Mouse (Mus musculus): ENCODE measurements around the gene Hist2h2aa2.
A peak's percentile ranks its signal among the peaks of the same experiment; 100 is the strongest.
"Not testable (repeated sequence)": the region's sequence is repeated elsewhere in the genome, so short reads cannot be mapped to it uniquely, and the experiment has no call there.

The Hist2h2aa2 gene

DNA sequence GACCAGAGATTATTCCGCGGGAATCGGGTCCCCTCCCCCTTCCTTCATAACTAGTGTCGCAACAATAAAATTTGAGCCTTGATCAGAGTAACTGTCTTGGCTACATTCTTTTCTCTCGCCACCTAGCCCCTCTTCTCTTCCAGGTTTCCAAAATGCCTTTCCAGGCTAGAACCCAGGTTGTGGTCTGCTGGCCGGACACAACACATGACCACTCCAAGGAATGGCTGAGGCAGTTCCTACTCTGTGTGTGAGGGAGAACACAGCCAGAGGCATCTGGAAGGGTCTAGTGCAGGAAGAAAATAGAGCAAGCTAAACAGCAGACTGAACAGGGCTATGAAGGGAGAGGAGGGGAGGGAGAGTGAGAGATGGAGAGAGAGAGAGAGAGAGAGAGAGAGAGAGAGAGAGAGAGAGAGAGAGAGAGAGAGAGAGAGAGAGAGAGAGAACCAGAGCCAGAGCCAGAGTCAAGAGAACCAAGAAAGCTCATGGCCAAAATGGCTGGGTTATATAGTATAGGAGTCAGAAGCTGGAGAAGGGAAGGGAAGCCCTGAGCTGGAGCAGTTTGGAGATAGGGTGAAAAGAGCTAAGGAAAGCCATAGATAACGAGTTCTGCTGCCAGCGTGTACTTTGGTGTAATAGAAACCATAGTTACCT is 41.4 kb downstream of the Hist2h2aa2 start:
- not testable (repeated sequence) for DNase-seq (ENCODE audit: low spot score in 2 of 2)

GRCm38 (mm10) chr3:96198181-96198580 is 41.9 kb downstream of the Hist2h2aa2 start:
- DNase-seq (ENCODE audit: low spot score in 2 of 2), result peak; percentile 71

DNA sequence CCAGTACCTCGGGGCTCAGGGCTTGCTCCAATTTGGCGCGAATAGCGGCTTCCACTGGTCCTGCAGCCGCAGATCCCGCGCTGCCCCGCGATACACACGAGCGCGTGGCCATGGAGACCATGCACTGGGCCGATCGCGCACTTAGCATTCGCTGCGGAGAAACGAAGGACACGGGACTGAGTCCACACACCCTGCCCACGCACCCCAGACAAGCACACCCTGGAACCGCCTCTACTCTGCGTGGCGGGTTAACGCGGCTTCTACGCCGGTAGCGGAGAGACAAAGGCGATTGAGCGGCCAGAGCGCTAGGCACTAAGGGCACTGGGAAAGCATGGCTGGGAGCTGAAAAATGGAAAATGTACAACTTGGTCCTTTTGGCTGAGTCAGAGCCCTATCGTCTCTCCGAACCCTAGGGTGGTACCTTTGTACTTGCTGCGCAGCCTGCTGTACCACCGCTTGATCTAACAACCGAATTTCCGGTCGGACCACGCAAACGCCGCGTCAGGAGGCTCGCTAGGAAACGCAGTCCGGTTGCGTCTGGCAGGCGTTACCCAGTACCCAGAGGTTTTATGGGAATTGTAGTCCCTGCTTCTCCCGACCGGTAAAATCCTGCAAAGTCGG is 42.8 kb downstream of the Hist2h2aa2 start:
- DNase-seq (ENCODE audit: low spot score in 2 of 2), result peak; percentile 86 to 87

GRCm38 (mm10) chr3:96196437-96197128 is 43.5 kb downstream of the Hist2h2aa2 start:
- DNase-seq (ENCODE audit: low spot score in 2 of 2), result no peak

GRCm38 (mm10) chr3:96195616-96196313 is 44.3 kb downstream of the Hist2h2aa2 start:
- DNase-seq (ENCODE audit: low spot score in 2 of 2), result no peak

- no peak for DNase-seq (ENCODE audit: low spot score in 2 of 2)
These were observed 45.1 kb downstream of the Hist2h2aa2 start for GRCm38 (mm10) chr3:96194966-96195365.

GRCm38 (mm10) chr3:96192977-96193376 is 47.1 kb downstream of the Hist2h2aa2 start:
- DNase-seq (ENCODE audit: low spot score in 2 of 2), result no peak
